Mouse (Mus musculus) heart, adult 2 months (tissue): ENCODE results near the gene Dpm1.

Experiments
- CTCF ChIP-seq: fragments of 200-600 bp; IDR thresholded peaks from 2 replicates; pipeline ENCODE4 v1.8.1; 2022; ENCODE audit warnings: antibody characterized with exemption, mild to moderate bottlenecking, moderate library complexity
- POLR2A ChIP-seq: fragments of 200-500 bp; IDR thresholded peaks from 2 replicates; pipeline ENCODE4 v1.6.1; 2011; ENCODE audit warnings: mild to moderate bottlenecking, low read depth, low read length, control low read depth; ENCODE audit not compliant: insufficient read depth

GRCm38 (mm10) chr2:168167781-168168180, 62.6 kb downstream of the Dpm1 start:
- no peak for TF ChIP-seq CTCF
- TF ChIP-seq POLR2A: no peak
